Mouse (Mus musculus) cerebellum, adult 2 months (tissue): ENCODE measurements at regions not wholly inside any gene's neighbourhood (a gene's known extent, or its start where the extent isn't known, plus 50 kb on each side); places are given as distances from the start of the nearest gene placed in this dataset.

Experiments
- CTCF ChIP-seq: fragments of 200-500 bp; IDR thresholded peaks from 2 replicates; pipeline ENCODE4 v1.5.1; 2011; ENCODE audit warnings: low read depth, mild to moderate bottlenecking, control low read depth, low read length, moderate library complexity, borderline replicate concordance; ENCODE audit not compliant: insufficient read depth
- POLR2A ChIP-seq: fragments of 200-500 bp; IDR thresholded peaks from 2 replicates; pipeline ENCODE4 v1.6.1; 2011; ENCODE audit warnings: low read length, control low read depth, borderline replicate concordance; ENCODE audit not compliant: insufficient read depth

DNA sequence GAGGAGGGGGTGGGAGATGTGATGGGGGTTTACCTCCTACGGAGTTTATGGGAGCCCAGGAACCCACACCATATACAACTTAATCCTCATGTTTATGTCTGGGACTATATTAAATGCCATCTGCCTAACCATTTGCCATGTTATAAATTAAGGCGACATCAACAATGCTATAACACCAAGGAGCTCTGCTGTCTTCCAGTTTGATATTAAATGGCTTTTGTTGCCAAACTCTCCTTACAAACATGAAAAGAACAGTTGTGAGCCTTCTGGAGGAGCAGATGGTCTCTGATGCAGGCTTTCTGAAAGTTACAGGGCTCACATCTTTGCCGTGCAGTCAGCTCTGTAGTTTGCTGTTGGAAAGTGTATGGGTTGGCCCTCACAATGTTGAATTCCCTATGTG is 470.3 kb upstream of the Sall1 start:
- no peak for TF ChIP-seq CTCF
- no peak for TF ChIP-seq POLR2A
